Mouse (Mus musculus) myocyte (in vitro differentiated cells): Measurements from ENCODE around the gene Arhgap35. TPM values are rescaled to one million over a fixed set of nuclear protein-coding genes. Genes with fewer than 3 reads are reported as not detected.

Experiments
- H3K27me3 ChIP-seq: one replicate; pipeline ENCODE4 v1.6.1; 2011; ENCODE audit not compliant: control insufficient read depth, insufficient read depth, insufficient read length
- H3K36me3 ChIP-seq: one replicate; pipeline ENCODE4 v1.6.1; 2011; ENCODE audit not compliant: control insufficient read depth, insufficient read depth
- H3K4me2 ChIP-seq: one replicate; pipeline ENCODE4 v1.6.1; 2011; ENCODE audit warnings: low read depth, control low read depth
- H3K4me3 ChIP-seq: one replicate; pipeline ENCODE4 v1.5.1; 2011; ENCODE audit warnings: mild to moderate bottlenecking, control low read depth, moderate library complexity
- H3K79me2 ChIP-seq: one replicate; pipeline ENCODE4 v1.6.1; 2011; ENCODE audit not compliant: control insufficient read depth, insufficient read depth
- H3ac ChIP-seq: one replicate; pipeline ENCODE4 v1.6.1; 2011; ENCODE audit not compliant: control insufficient read depth, insufficient read length
- CEBPB ChIP-seq: IDR thresholded peaks from 2 replicates; pipeline ENCODE4 v1.6.1; 2011; ENCODE audit warnings: mild to moderate bottlenecking, moderate library complexity; ENCODE audit not compliant: poor library complexity, insufficient read depth, severe bottlenecking
- E2F4 ChIP-seq: IDR thresholded peaks from one replicate; pipeline ENCODE4 v1.6.1; 2011; ENCODE audit warnings: mild to moderate bottlenecking, control low read depth, moderate library complexity; ENCODE audit not compliant: insufficient read depth
- MAX ChIP-seq: IDR thresholded peaks from one replicate; pipeline ENCODE4 v1.6.1; 2011; ENCODE audit warnings: low read depth, mild to moderate bottlenecking, control low read depth
- MYOD1 ChIP-seq, 3 experiments: IDR thresholded peaks; one replicate each; pipeline ENCODE4 v1.6.1; 2011; ENCODE audit warnings: control low read depth in 2 of 3, low read depth in 2 of 3, mild to moderate bottlenecking in 2 of 3, moderate library complexity in 1 of 3; ENCODE audit not compliant: insufficient read length in 2 of 3, control insufficient read depth in 1 of 3
- MYOG ChIP-seq, 3 experiments: IDR thresholded peaks; one replicate each; pipeline ENCODE4 v1.6.1; 2011; ENCODE audit warnings: control low read depth in 2 of 3, low read depth in 2 of 3, mild to moderate bottlenecking in 2 of 3; ENCODE audit not compliant: insufficient read length in 2 of 3, control insufficient read depth in 1 of 3, insufficient read depth in 1 of 3
- POLR2A ChIP-seq: IDR thresholded peaks from one replicate; pipeline ENCODE4 v1.6.1; 2011; ENCODE audit warnings: low read depth, mild to moderate bottlenecking, control low read depth, moderate library complexity; ENCODE audit not compliant: insufficient read length
- POLR2AphosphoS2 ChIP-seq: IDR thresholded peaks from one replicate; pipeline ENCODE4 v1.6.1; 2011; ENCODE audit warnings: low read depth, control low read depth; ENCODE audit not compliant: insufficient read length
- REST ChIP-seq: IDR thresholded peaks from one replicate; pipeline ENCODE4 v1.6.1; 2011; ENCODE audit warnings: mild to moderate bottlenecking, control low read depth, moderate library complexity; ENCODE audit not compliant: insufficient read depth, insufficient read length
- SRF ChIP-seq: IDR thresholded peaks from one replicate; pipeline ENCODE4 v1.6.1; 2011; ENCODE audit warnings: low read depth; ENCODE audit not compliant: control insufficient read depth, insufficient read length
- TCF12 ChIP-seq: IDR thresholded peaks from one replicate; pipeline ENCODE4 v1.6.1; 2011; ENCODE audit warnings: mild to moderate bottlenecking, control low read depth; ENCODE audit not compliant: poor library complexity, insufficient read depth, severe bottlenecking
- TCF3 ChIP-seq: IDR thresholded peaks from one replicate; pipeline ENCODE4 v1.6.1; 2011; ENCODE audit warnings: low read depth, control low read depth; ENCODE audit not compliant: insufficient read length
- USF1 ChIP-seq: IDR thresholded peaks from one replicate; pipeline ENCODE4 v1.6.1; 2011; ENCODE audit warnings: low read depth, mild to moderate bottlenecking, control low read depth, moderate library complexity
- polyA plus RNA-seq: library from polyadenylated mRNA; unstranded; fragments of >200 nt; fragmentation: generic; extraction: Trizol; gene quantifications from one replicate; pipeline ENCODE4 v1.2.1, GENCODE M21; 2012; ENCODE audit warnings: missing spikeins

Gene Arhgap35
- polyA plus RNA-seq, 1 experiment: 21.7 TPM

- Histone ChIP-seq H3K4me2 (no peak overlapping the region), H3ac (no peak overlapping the region), H3K27me3 (no peaks in the 10 kb centered on the region), H3K36me3 (no peaks in the 10 kb centered on the region), H3K4me3 (no peak overlapping the region), H3K79me2 (no peaks in the 10 kb centered on the region)
- TF ChIP-seq CEBPB (no peak), USF1 (no peak), REST (no peak), SRF (no peak), MAX (no peak), E2F4 (no peak), POLR2A (no peak), TCF12 (no peak), MYOG (IDR thresholded peaks at IDR 0.05; ENCODE audit: control insufficient read depth in 1 of 3, insufficient read depth in 1 of 3, insufficient read length in 2 of 3, low read depth in 2 of 3) (no peak), TCF3 (no peak), MYOD1 (IDR thresholded peaks at IDR 0.05; ENCODE audit: control insufficient read depth in 1 of 3, insufficient read length in 2 of 3, low read depth in 2 of 3) (no peak), POLR2AphosphoS2 (no peak)
Observed at GRCm38 (mm10) chr7:16524308-16524707, 90.5 kb downstream of the Arhgap35 start.

- Histone ChIP-seq H3K79me2 (no peaks in the 10 kb centered on the region), H3ac (no peak overlapping the region), H3K27me3 (no peaks in the 10 kb centered on the region), H3K4me3 (no peak overlapping the region), H3K4me2 (no peak overlapping the region), H3K36me3 (no peaks in the 10 kb centered on the region)
- no peak for TF ChIP-seq TCF3
- no peak for TF ChIP-seq MYOD1 (IDR thresholded peaks at IDR 0.05; ENCODE audit: control insufficient read depth in 1 of 3, insufficient read length in 2 of 3, low read depth in 2 of 3)
Observed at GRCm38 (mm10) chr7:16519310-16519709, 95.5 kb downstream of the Arhgap35 start.

- Histone ChIP-seq H3ac (no peak overlapping the region), H3K27me3 (no peaks in the 10 kb centered on the region), H3K4me2 (no peak overlapping the region), H3K79me2 (no peaks in the 10 kb centered on the region), H3K4me3 (no peak overlapping the region), H3K36me3 (no peaks in the 10 kb centered on the region)
- TF ChIP-seq REST (no peak), MYOD1 (IDR thresholded peaks at IDR 0.05; ENCODE audit: control insufficient read depth in 1 of 3, insufficient read length in 2 of 3, low read depth in 2 of 3) (no peak), SRF (no peak), MAX (no peak), E2F4 (no peak), TCF12 (no peak)
Observed at GRCm38 (mm10) chr7:16517198-16517597, 97.6 kb downstream of the Arhgap35 start.

GRCm38 (mm10) chr7:16507284-16507683, 107.5 kb downstream of the Arhgap35 start:
- peaks cover 13% of the 10 kb centered on the region for H3K36me3 ChIP-seq
- H3K79me2 ChIP-seq: no peaks in the 10 kb centered on the region
- TF ChIP-seq TCF12 (no peak), MAX (no peak), CEBPB (no peak), SRF (no peak), POLR2A (no peak), REST (no peak), MYOG (IDR thresholded peaks at IDR 0.05; ENCODE audit: control insufficient read depth in 1 of 3, insufficient read depth in 1 of 3, insufficient read length in 2 of 3, low read depth in 2 of 3) (no peak), TCF3 (no peak), USF1 (no peak), POLR2AphosphoS2 (no peak), MYOD1 (IDR thresholded peaks at IDR 0.05; ENCODE audit: control insufficient read depth in 1 of 3, insufficient read length in 2 of 3, low read depth in 2 of 3) (no peak), E2F4 (no peak)

DNA sequence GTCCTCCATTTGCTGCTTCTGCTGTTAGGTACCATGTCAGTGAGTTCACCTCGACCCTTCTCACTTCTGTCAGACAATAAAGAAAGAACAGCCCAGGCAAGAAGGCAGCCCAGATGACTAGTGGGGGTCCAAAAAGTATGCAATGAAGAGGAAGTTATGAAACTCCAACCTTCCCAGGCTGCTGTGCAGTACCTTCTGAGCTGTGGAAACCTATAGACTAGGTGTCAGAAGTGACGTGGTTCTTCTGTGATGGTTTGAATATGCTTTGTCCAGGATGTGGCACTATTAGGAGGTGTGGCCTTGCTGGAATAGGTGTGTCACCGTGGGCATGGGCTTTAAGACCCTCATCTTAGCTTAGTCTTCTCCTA, 109.6 kb downstream of the Arhgap35 start:
- peaks cover 13% of the 10 kb centered on the region for H3K36me3 ChIP-seq
- H3K4me2 ChIP-seq: no peak overlapping the region
- H3K4me3 ChIP-seq: no peak overlapping the region
- TF ChIP-seq USF1: no peak
- no peak for TF ChIP-seq MAX
- TF ChIP-seq POLR2A: no peak
- no peak for TF ChIP-seq REST
- no peak for TF ChIP-seq E2F4
- TF ChIP-seq TCF3: no peak
- no peak overlapping the region for H3ac ChIP-seq
- H3K79me2 ChIP-seq: no peaks in the 10 kb centered on the region
- H3K27me3 ChIP-seq: no peaks in the 10 kb centered on the region

More at GRCm38 (mm10) chr7:16507284-16507683, 107.5 kb downstream of the Arhgap35 start:
- H3K4me2 ChIP-seq: no peak overlapping the region
- H3ac ChIP-seq: no peak overlapping the region
- no peaks in the 10 kb centered on the region for H3K27me3 ChIP-seq
- H3K4me3 ChIP-seq: no peak overlapping the region
